8 mouse cellular contexts compared by ENCODE assay signal in genomic region chr5:23434598-23435481, GRCm38 (mm10). TPM values are rescaled to one million over a fixed set of nuclear protein-coding genes. Genes with fewer than 3 reads are reported as not detected.
DNase-seq lines count a peak whose midpoint lies in the region; ATAC-seq lines count a peak whose summit lies in the region.

No protein-coding gene starts in this region.

- 0% methylated on average over 46 of the region's 46 CpGs for WGBS in limb, embryonic 13.5 days
- WGBS in midbrain, embryonic 13.5 days = under 1% methylated on average over 46 of the region's 46 CpGs

- peak; percentile 73 for DNase-seq in CD4-positive, CD25-positive, alpha-beta regulatory T cell, adult 2 months (ENCODE audit: low read depth, low spot score)
- DNase-seq in embryo, embryonic 9.5 days (ENCODE audit: extremely low spot score) = peak; percentile 73
- peak; percentile 59 for DNase-seq in kidney, adult 11 months
- peak; percentile 58 for DNase-seq in spleen, adult 12 weeks (ENCODE audit: low spot score)

- H3K4me3 ChIP-seq in limb, embryonic 13.5 days = peak overlapping the region; percentile 97
- H3K4me3 ChIP-seq in midbrain, embryonic 13.5 days (replicated peaks) = peak overlapping the region; percentile 99

- H3K4me2 ChIP-seq in limb, embryonic 13.5 days (replicated peaks) = peak overlapping the region; percentile 72
- peak overlapping the region; percentile 91 for H3K4me2 ChIP-seq in midbrain, embryonic 13.5 days (replicated peaks)

- H3K27ac ChIP-seq in limb, embryonic 13.5 days = peak overlapping the region; percentile 100
- peak overlapping the region; percentile 100 for H3K27ac ChIP-seq in midbrain, embryonic 13.5 days

- ATAC-seq in CD4-positive, CD25-positive, alpha-beta regulatory T cell, adult 4 months = no peak
- 0 out of 2 replicates have a peak, but pooled peaks have one; percentile 2 for ATAC-seq in granulocyte monocyte progenitor cell, adult 5-6 weeks (replicated peaks; ENCODE audit: poor library complexity, severe bottlenecking)
- ATAC-seq in limb, embryonic 13.5 days (ENCODE audit: low FRiP score, low read depth) = peak; percentile 0; the same call in 1 of the 2 replicates
- ATAC-seq in midbrain, embryonic 13.5 days = no peak

- no peaks in the 10 kb centered on the region for H3K9me3 ChIP-seq in limb, embryonic 13.5 days
- no peaks in the 10 kb centered on the region for H3K9me3 ChIP-seq in midbrain, embryonic 13.5 days

- no peaks in the 10 kb centered on the region for H3K36me3 ChIP-seq in limb, embryonic 13.5 days
- no peaks in the 10 kb centered on the region for H3K36me3 ChIP-seq in midbrain, embryonic 13.5 days

- H3K27me3 ChIP-seq in limb, embryonic 13.5 days = no peaks in the 10 kb centered on the region
- no peaks in the 10 kb centered on the region for H3K27me3 ChIP-seq in midbrain, embryonic 13.5 days

- H3K4me1 ChIP-seq in limb, embryonic 13.5 days = peaks cover 30% of the 10 kb centered on the region
- peaks cover 28% of the 10 kb centered on the region for H3K4me1 ChIP-seq in midbrain, embryonic 13.5 days (replicated peaks)

- H3K9ac ChIP-seq in limb, embryonic 13.5 days = peak overlapping the region; percentile 99
- peak overlapping the region; percentile 100 for H3K9ac ChIP-seq in midbrain, embryonic 13.5 days (replicated peaks)

RNA-seq across cellular contexts. Expression of gene Kmt2e, which starts 0.6 kb away (rescaled TPM):
- polyA plus RNA-seq in CD4-positive, CD25-positive, alpha-beta regulatory T cell, adult 4 months (2017; shearing (Covaris generic)) = 100 to 1,000 TPM; 183 to 238 TPM
- total RNA-seq in granulocyte monocyte progenitor cell, adult 5-6 weeks (2014; fragmentation: Nextera tagmentation) = 78.3 and 87.5 TPM in 2 replicates
- 41.5 and 65.1 TPM in 2 replicates for total RNA-seq in granulocyte monocyte progenitor cell, adult 5-6 weeks (2017)
- 121 and 123 TPM in 2 replicates for polyA plus RNA-seq in limb, embryonic 13.5 days (2015; fragmentation: Nextera tagmentation; extraction: Ambion mirVana)
- polyA plus RNA-seq in midbrain, embryonic 13.5 days (2015; fragmentation: Nextera tagmentation; extraction: Ambion mirVana) = 178 and 181 TPM in 2 replicates

Comparison
In these comparisons a context has a peak if more than half of its experiments do, and no peak if none do; other contexts are left out.
1. ATAC-seq: peak in granulocyte monocyte progenitor cell, adult 5-6 weeks (single experiment) and limb, embryonic 13.5 days (single experiment); none in CD4-positive, CD25-positive, alpha-beta regulatory T cell, adult 4 months (single experiment) and midbrain, embryonic 13.5 days (single experiment).
2. Peak in every context shown above with its lines, with median percentiles within 50 percentile points of each other: DNase-seq.